Mouse (Mus musculus): ENCODE data around the gene Gm20767.
"Not testable (repeated sequence)": the region's sequence is repeated elsewhere in the genome, so short reads cannot be mapped to it uniquely, and the experiment has no call there.

Gene Gm20767

GRCm38 (mm10) chr13:120139946-120140345 is at the start of gene Gm20767:
Gene Gm20767 (plus strand): TSS chr13:120140246.
- in situ Hi-C loops (cut with MboI; ENCODE audit: unreplicated experiment in 2 of 2) = not testable (repeated sequence)

DNA sequence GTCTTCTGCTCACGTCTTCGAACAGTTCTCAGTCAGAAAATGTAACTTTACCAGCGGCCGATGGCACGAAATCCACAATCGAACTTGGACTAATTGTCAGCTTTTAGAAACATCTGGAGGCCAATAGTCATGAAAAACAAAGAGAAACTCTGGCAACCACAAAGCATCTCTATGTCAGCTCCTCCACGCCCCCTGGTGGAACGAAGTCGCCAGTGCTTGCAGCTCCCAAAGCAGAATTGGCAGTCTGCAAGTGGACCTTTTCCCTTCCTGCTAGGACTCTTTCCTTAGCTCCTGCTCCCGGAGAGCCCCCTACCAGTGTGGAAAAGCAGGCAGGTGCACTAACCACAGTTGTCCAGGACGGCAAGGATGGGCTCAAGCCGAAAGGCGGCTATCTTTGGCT is 47.1 kb upstream of the Gm20767 start:
- in situ Hi-C loops (cut with MboI; ENCODE audit: unreplicated experiment in 2 of 2) = not testable (repeated sequence)

DNA sequence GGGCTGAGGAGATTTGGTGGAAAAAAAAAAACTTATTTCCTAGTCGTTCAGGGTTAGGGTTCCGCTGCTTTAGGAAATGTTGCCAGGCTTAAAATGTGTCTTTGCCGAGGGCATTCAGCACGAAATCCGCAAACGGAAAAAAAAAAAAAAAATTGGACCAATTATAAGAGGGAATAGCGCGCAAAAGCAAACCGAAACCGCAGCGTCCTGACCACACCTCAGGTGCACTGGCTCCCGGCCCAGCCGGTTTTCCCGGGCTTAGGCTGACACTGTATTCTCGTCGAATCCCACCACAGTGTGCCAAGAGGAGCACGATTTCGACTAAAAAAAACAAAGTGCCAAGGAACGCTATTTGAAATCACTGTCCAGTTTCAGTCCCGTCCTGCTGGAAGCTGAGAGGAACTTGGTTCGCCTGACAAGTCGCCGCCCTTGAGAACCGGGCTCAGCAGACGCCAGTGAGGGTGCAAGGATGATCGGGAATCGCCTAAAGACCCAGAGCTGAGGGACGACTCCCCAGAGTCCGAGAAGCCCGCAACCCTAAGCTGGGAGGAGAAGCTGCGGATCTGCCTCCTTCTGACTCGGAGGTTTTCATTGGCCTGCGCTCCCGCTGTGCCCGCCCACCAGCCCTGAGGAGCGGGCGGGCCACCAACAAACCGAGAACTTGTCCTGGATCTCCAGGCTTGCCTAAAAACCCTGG is 43.7 kb upstream of the Gm20767 start:
- in situ Hi-C loops (cut with MboI; ENCODE audit: unreplicated experiment in 2 of 2) = not testable (repeated sequence)

DNA sequence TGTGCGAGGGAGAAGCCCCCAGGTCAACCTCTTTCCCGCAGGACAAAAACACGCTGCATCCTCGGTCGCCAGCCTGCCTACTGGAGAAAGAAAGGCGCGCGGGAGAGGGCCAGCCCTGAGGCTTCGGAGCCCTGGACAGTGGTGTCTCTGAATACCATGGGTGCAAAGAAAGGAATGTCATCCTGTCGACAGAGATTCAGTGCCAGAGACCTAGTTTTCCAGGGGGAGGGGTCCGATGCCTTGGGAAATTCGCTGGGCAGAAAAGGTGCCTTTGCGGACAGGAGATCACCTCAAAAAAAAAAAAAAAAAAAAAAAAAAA is 43.1 kb upstream of the Gm20767 start:
- in situ Hi-C loops (cut with MboI; ENCODE audit: unreplicated experiment in 2 of 2) = not testable (repeated sequence)

- in situ Hi-C loops (cut with MboI; ENCODE audit: unreplicated experiment in 2 of 2) = not testable (repeated sequence)
Observed at GRCm38 (mm10) chr13:120099327-120099726, 40.7 kb upstream of the Gm20767 start.

DNA sequence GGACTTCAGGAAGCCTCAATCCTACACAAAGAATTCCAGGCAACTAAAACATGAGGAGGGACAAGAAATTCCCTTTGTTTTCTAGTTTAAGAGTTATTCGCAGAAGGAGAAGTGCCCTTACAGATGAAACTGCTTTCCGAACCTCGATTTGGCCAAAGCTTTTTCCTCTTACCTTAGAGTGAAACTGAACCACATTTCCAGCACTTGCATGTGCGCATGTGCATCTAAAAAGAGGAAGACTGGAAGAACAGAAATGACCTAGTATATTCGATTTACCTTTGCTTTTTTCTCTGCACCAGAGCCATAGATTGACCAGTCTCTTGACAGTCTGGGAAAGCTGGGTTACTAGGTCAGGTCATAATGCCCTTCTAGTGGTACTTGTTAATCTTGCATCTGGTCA is 33.5 kb upstream of the Gm20767 start:
- in situ Hi-C loops (cut with MboI; ENCODE audit: unreplicated experiment in 2 of 2) = not testable (repeated sequence)

- in situ Hi-C loops (cut with MboI; ENCODE audit: unreplicated experiment in 2 of 2) = not testable (repeated sequence)
Observed at GRCm38 (mm10) chr13:120107000-120107399, 33.0 kb upstream of the Gm20767 start.

- in situ Hi-C loops (cut with MboI; ENCODE audit: unreplicated experiment in 2 of 2) = not testable (repeated sequence)
Observed at GRCm38 (mm10) chr13:120142348-120142747, 2.3 kb downstream of the Gm20767 start.

GRCm38 (mm10) chr13:120149660-120150407 is 9.8 kb downstream of the Gm20767 start:
- in situ Hi-C loops (cut with MboI; ENCODE audit: unreplicated experiment in 2 of 2) = not testable (repeated sequence)

- in situ Hi-C loops (cut with MboI; ENCODE audit: unreplicated experiment in 2 of 2) = not testable (repeated sequence)
Observed at GRCm38 (mm10) chr13:120150589-120150988, 10.5 kb downstream of the Gm20767 start.

DNA sequence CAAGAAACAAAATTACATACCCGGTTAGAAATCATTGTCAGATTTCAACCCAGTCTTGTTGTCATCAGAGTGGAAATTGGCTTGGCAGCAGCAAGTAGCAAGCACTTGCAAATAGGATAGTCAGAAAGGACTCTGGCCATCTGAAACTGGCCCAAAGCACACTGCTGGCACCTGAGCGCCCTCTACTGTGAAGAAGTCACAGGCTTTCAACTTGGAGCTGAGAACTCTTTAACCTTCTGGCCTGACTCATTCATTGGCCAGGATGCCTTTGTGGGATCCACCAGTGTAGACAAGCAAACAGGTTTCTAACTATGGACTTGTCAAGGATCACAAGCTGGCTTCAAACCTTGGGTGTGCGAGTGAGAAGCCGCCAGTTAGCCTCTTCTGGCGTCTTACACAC is 28.3 kb downstream of the Gm20767 start:
- in situ Hi-C loops (cut with MboI; ENCODE audit: unreplicated experiment in 2 of 2) = not testable (repeated sequence)

GRCm38 (mm10) chr13:120172133-120172532 is 32.1 kb downstream of the Gm20767 start, which contains the start of gene Gm21818:
Gene Gm21818 (plus strand): TSS chr13:120172433.
- in situ Hi-C loops (cut with MboI; ENCODE audit: unreplicated experiment in 2 of 2) = not testable (repeated sequence)

- in situ Hi-C loops (cut with MboI; ENCODE audit: unreplicated experiment in 2 of 2) = not testable (repeated sequence)
Observed at GRCm38 (mm10) chr13:120196189-120196821, 56.3 kb downstream of the Gm20767 start.

All from v-Abl transformed pro-B cells (cell line).